Mouse (Mus musculus) embryonic fibroblast, embryonic 13.5 days (primary cell): ENCODE results near the gene Coa3. TPM values are rescaled to one million over a fixed set of nuclear protein-coding genes. Genes with fewer than 3 reads are reported as not detected.

Source experiments
- H3K27ac ChIP-seq: 2 replicates; pipeline ENCODE4 v1.5.1; 2012; ENCODE audit warnings: low read length, control low read depth, inconsistent platforms; ENCODE audit not compliant: insufficient read depth
- H3K4me1 ChIP-seq: 2 replicates; pipeline ENCODE4 v1.6.1; 2011; ENCODE audit warnings: low read length; ENCODE audit not compliant: control insufficient read depth, insufficient read depth
- H3K4me3 ChIP-seq: 2 replicates; pipeline ENCODE4 v1.5.1; 2011; ENCODE audit warnings: mild to moderate bottlenecking, control low read depth, low read length; ENCODE audit not compliant: insufficient read depth
- CTCF ChIP-seq: IDR thresholded peaks from 2 replicates; pipeline ENCODE4 v1.5.1; 2011; ENCODE audit warnings: mild to moderate bottlenecking, control low read depth, low read length, moderate library complexity, borderline replicate concordance; ENCODE audit not compliant: insufficient read depth
- POLR2A ChIP-seq: IDR thresholded peaks from 2 replicates; pipeline ENCODE4 v1.6.1; 2011; ENCODE audit warnings: low read depth, mild to moderate bottlenecking, control low read depth, low read length, moderate library complexity
- polyA plus RNA-seq: library from polyadenylated mRNA; stranded (reverse); fragments of >200 nt; gene quantifications from 2 replicates; pipeline ENCODE4 v1.2.4, GENCODE M21; 2011; ENCODE audit warnings: low read depth; ENCODE audit not compliant: missing spikeins, insufficient read length

The Coa3 gene
- polyA plus RNA-seq, 1 experiment = 78.8 TPM

DNA sequence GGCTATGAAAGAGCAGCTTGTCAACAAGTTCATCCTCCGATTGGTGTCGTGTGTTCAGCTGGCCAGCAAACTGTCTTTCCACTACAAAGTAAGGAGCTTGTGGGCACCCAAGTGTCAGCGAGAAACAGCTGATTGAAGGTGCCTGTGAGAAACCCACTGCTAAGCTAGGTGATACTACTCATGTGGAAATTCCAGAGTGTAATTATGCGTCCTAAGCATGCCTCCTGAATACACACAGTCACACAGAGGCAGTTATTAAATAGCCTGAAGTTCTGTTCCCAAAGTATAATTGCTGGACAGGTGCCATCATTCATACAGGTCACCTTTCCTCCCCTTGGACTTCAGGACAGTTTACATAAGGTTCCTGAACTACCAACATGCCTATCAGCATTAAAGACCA, 4.9 kb upstream of the Coa3 start:
- TF ChIP-seq POLR2A = no peak

DNA sequence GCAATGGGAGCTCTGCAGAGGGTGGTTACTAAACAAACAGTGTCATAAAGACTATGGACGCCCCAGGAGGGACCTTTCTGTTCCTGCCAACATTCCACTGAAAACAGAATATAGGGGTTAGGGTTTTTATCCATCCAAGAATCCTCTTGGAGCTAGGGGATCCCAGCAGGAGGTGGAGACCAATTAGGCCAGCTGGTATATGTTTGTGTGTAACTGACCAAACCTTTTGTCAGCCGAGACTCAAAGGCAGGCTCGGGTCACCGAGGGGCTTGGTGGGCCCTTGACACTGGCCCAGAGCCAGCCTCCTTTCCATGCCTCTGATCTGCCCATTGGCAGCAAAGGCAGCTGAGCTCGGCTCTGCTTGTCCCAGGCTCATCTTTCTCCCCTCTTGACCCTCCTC, 4.0 kb upstream of the Coa3 start:
- no peak for TF ChIP-seq CTCF
- no peak for TF ChIP-seq POLR2A
- no peak overlapping the region for H3K27ac ChIP-seq
- H3K4me3 ChIP-seq = no peak overlapping the region
- H3K4me1 ChIP-seq = no peaks in the 10 kb centered on the region

More for the DNA sequence above, 4.9 kb upstream of the Coa3 start:
- Histone ChIP-seq H3K4me1 (no peaks in the 10 kb centered on the region), H3K27ac (no peak overlapping the region), H3K4me3 (no peak overlapping the region)

DNA sequence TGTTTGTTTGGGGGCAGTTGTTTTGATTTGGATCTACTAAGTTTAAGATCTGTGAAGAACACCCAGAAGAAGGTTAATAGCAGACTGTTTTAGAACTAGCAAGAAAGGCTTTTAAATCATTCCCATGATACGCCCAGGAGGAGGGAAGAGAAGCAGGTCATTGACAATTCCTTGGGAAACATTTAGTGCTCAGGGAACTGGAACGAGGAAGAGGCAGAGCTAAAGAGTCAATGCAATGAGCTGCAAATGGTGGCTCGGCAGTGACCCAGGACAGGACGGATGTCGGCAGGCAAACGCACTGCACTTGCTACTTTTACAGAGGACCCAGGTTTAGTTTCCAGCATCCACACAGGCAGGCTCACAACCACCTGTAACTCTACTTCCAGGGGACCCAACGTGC, 1.9 kb upstream of the Coa3 start:
- TF ChIP-seq POLR2A (no peak), CTCF (no peak)
- Histone ChIP-seq H3K4me1 (peaks cover 5% of the 10 kb centered on the region; the same call in 1 of the 2 replicates), H3K27ac (no peak overlapping the region), H3K4me3 (no peak overlapping the region)

DNA sequence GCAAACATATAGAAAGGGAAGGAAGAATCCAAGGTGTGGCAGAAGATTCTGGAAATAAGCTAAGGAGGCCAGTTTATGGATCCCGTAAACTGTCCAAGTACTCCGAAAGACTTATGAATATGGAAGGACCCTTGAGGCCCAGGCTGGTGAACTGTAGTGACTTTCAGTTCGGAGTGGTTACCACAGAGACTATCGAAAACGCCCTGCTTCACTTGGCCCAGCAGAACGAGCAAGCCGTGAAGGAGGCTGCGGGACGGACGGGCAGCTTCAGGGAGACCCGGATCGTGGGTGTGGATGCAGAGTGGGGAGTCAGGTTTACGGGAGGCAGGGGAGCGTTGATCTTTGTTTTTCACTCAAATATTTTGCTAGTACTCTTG, 267 bp upstream of the Coa3 start:
- no peak overlapping the region for H3K27ac ChIP-seq
- peaks cover 5% of the 10 kb centered on the region; the same call in 1 of the 2 replicates for H3K4me1 ChIP-seq
- H3K4me3 ChIP-seq = no peak overlapping the region
- TF ChIP-seq CTCF = no peak
- no peak for TF ChIP-seq POLR2A

DNA sequence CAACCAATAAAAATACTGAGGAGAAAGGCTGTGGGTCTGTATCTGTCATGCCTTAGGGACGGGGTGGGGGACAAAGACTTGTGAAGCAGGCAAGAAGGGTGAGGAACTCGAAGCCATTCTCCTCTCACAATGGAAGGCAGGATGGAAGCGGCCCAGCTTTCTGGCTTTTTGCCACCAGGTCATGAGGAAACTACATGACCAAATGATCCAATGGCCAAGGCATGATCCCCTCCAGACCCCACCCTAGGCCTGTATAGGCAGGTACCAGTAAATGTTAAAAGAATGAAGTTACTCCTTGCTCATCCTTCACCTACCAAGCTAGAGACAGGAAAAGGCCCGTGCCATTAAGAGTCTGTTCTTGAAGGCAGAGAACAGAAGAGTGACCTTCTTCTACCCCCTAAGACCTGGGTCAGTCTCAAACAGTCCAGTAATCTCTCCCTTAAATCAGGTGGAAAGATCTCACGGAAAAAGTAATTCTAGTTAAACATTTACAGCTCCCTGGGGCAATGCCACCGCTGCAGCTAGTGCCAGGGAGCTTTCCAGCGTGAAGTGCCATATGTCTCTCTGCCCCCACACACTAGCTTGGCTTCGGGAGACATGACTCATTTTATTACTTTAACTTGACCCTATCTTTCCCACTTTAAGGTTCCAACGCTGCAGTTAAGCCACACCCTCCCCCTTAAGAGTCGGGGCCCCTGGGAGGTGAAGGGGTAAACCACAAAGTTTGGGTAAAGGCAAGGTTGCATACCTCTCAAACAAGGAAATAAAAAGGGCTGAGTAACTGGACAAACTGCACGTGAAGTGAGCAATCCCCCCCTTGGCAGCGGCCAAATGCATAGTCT, 1.3 kb downstream of the Coa3 start:
- peak; percentile 29; the same call in 1 of the 2 replicates for TF ChIP-seq POLR2A
- TF ChIP-seq CTCF = no peak
- Histone ChIP-seq H3K27ac (peak overlapping the region; percentile 58; the same call in 1 of the 2 replicates), H3K4me3 (peak overlapping the region; percentile 73), H3K4me1 (peaks cover 5% of the 10 kb centered on the region; the same call in 1 of the 2 replicates)

DNA sequence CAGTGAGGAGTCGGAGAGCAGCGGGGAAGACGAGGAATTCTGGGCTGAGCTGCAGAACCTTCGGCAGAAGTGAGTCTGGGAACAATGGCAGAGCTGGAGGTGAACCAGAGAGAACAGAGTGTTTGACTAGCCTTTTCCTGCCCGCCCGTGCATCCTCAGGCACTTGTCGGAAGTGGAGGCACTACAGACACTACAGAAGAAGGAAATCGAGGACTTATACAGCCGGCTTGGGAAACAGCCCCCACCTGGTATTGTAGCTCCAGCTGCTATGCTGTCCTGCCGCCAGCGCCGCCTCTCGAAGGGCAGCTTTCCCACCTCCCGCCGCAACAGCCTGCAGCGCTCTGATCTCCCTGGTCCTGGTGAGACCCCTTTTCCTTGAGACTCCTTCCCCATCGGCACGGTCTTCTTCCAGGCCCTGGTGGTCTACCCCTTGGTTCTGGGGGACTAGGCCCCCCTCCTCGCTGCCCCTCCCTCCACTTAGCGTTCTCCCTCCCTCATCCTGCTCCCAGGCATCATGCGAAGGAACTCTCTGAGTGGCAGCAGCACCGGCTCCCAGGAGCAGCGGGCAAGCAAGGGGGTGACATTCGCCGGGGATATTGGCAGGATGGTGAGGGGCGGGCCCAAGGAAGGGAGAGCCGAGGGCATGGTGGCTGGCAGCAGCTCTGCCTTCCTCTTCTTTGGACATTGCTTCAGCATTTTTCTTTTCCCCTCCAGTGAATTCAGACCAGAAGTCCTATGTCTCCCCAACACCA, 2.4 kb downstream of the Coa3 start:
- Histone ChIP-seq H3K4me1 (peaks cover 5% of the 10 kb centered on the region; the same call in 1 of the 2 replicates), H3K27ac (no peak overlapping the region), H3K4me3 (no peak overlapping the region)
- TF ChIP-seq CTCF = no peak
- no peak; the same call in 1 of the 2 replicates for TF ChIP-seq POLR2A

DNA sequence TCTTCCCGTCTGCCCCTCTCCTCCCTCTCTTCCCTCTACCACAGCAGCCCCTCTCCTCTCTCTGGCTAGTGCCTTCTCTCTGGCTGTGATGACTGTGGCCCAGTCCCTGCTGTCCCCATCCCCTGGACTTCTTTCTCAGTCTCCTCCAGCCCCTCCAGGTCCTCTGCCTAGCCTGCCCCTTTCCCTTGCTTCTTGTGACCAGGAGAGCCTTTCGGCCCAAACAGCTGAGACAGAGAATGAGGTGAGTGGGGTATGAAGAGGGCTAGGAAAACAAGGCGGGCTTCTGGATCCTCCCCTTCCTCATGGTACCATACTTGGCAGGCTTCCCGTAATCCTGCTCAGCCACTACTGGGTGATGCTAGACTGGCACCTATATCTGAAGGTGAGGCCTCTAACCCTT, 3.6 kb downstream of the Coa3 start:
- Histone ChIP-seq H3K4me1 (peaks cover 5% of the 10 kb centered on the region; the same call in 1 of the 2 replicates), H3K4me3 (no peak overlapping the region), H3K27ac (no peak overlapping the region)
- TF ChIP-seq POLR2A (no peak), CTCF (no peak)

DNA sequence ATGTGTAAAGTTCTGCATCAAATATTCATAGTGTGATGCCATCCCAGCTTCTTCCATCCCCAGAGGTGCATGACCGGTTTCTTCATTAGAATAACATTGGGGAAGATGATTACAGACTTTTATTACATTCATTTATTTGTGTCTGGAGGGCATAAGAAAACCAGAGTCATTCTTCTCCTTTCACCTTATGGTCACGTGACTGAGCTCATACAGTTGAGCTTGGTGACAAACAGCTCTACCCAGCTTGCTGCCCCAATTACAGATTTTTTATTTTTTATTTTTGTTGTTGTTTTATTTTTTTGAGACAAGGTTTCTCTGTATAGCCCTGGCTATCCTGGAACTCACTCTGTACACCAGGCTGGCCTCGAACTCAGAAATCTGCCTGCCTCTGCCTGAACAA, 6.5 kb downstream of the Coa3 start:
- no peak for TF ChIP-seq CTCF
- no peak for TF ChIP-seq POLR2A
- H3K4me3 ChIP-seq = no peak overlapping the region
- no peak overlapping the region for H3K27ac ChIP-seq
- peaks cover 3% of the 10 kb centered on the region; the same call in 1 of the 2 replicates for H3K4me1 ChIP-seq

DNA sequence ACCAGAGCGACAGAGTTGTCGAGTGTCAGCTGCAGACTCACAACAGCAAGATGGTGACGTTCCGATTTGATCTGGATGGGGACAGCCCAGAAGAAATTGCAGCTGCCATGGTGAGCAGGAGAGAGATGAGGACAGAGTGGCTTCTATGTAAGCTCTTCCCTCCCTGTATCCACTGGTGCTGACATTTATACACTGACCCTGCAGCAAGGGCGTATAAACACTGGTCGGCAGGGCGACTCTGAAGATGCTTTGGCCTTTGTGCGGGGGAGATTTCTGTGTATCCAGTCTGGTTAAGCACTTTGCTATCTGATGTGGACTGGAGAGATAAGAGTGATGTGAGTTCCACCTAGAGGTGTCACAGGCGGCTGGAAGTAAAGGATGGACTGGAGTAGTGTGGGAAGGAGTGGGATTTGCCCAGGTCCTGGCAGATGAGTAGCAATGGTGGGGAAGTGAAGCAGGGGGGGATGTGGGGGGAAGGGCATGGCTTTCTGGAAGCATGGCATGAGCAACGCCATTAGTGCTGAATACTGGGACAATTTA, 9.3 kb downstream of the Coa3 start:
- TF ChIP-seq POLR2A (no peak), CTCF (no peak)
- Histone ChIP-seq H3K4me3 (no peak overlapping the region), H3K27ac (no peak overlapping the region), H3K4me1 (peaks cover 4% of the 10 kb centered on the region; the same call in 1 of the 2 replicates)
